8 mouse cellular contexts compared by ENCODE assay signal in genomic region chr1:152904469-152904868, GRCm38 (mm10). TPM values are rescaled to one million over a fixed set of nuclear protein-coding genes. Genes with fewer than 3 reads are reported as not detected.
DNase-seq lines count a peak whose midpoint lies in the region; ATAC-seq lines count a peak whose summit lies in the region.

No protein-coding gene starts in this region.

- H3K27me3 ChIP-seq in embryonic facial prominence, embryonic 11.5 days (ENCODE audit: control insufficient read depth, insufficient read depth, low read length) = no peaks in the 10 kb centered on the region
- H3K27me3 ChIP-seq in midbrain, embryonic 11.5 days (ENCODE audit: control insufficient read depth, insufficient read depth, low read length) = no peaks in the 10 kb centered on the region

- H3K4me3 ChIP-seq in embryonic facial prominence, embryonic 11.5 days (ENCODE audit: low read depth, low read length) = peak overlapping the region; percentile 18; the same call in 1 of the 2 replicates
- peak overlapping the region; percentile 19 for H3K4me3 ChIP-seq in midbrain, embryonic 11.5 days (ENCODE audit: low read depth, low read length)

- peak overlapping the region; percentile 57 for H3K4me2 ChIP-seq in embryonic facial prominence, embryonic 11.5 days (ENCODE audit: low read depth, low read length)
- H3K4me2 ChIP-seq in midbrain, embryonic 11.5 days = peak overlapping the region; percentile 99

- no peaks in the 10 kb centered on the region for H3K9me3 ChIP-seq in embryonic facial prominence, embryonic 11.5 days (replicated peaks; ENCODE audit: control insufficient read depth, low read length)
- H3K9me3 ChIP-seq in midbrain, embryonic 11.5 days (ENCODE audit: control insufficient read depth, low read length) = no peaks in the 10 kb centered on the region

- no peak overlapping the region for H3K9ac ChIP-seq in embryonic facial prominence, embryonic 11.5 days (replicated peaks; ENCODE audit: low read length)
- no peak overlapping the region for H3K9ac ChIP-seq in midbrain, embryonic 11.5 days (ENCODE audit: low read length)

- DNase-seq in adrenal gland, postnatal 25 days = peak; percentile 82
- peak; percentile 82 for DNase-seq in embryonic facial prominence, embryonic 11.5 days (ENCODE audit: low spot score)
- DNase-seq in heart, adult 11 months = peak; percentile 98
- DNase-seq in kidney, adult 11 months = peak; percentile 91
- peak; percentile 80 for DNase-seq in left cerebral cortex, postnatal 4 days
- DNase-seq in midbrain, embryonic 11.5 days (ENCODE audit: low spot score, missing footprints) = peak; percentile 95
- peak; percentile 74 for DNase-seq in right cerebral cortex, postnatal 4 days
- peak; percentile 81 for DNase-seq in yolk sac, embryonic 10.5 days (ENCODE audit: low spot score)

- no peaks in the 10 kb centered on the region for H3K36me3 ChIP-seq in embryonic facial prominence, embryonic 11.5 days (replicated peaks; ENCODE audit: control insufficient read depth, insufficient read depth, low read depth, low read length)
- H3K36me3 ChIP-seq in midbrain, embryonic 11.5 days (ENCODE audit: control insufficient read depth, insufficient read depth, low read length) = no peaks in the 10 kb centered on the region

- no peak overlapping the region for H3K27ac ChIP-seq in embryonic facial prominence, embryonic 11.5 days (replicated peaks; ENCODE audit: low read depth, low read length)
- H3K27ac ChIP-seq in midbrain, embryonic 11.5 days (ENCODE audit: low read depth, low read length) = no peak overlapping the region

- H3K4me1 ChIP-seq in embryonic facial prominence, embryonic 11.5 days (ENCODE audit: control insufficient read depth, insufficient read depth, low read length) = no peaks in the 10 kb centered on the region
- H3K4me1 ChIP-seq in midbrain, embryonic 11.5 days (ENCODE audit: control insufficient read depth, insufficient read depth, low read length) = peaks cover 10% of the 10 kb centered on the region

- intact Hi-C loops in left cerebral cortex, postnatal 4 days (cut with DNase I) = no loop called here

- no peak for ATAC-seq in embryonic facial prominence, embryonic 11.5 days (replicated peaks; ENCODE audit: insufficient number of reproducible peaks, low FRiP score, low TSS enrichment, low read depth)
- ATAC-seq in midbrain, embryonic 11.5 days (ENCODE audit: low FRiP score) = peak; percentile 23

- WGBS in embryonic facial prominence, embryonic 11.5 days = 2% methylated on average over 14 of the region's 14 CpGs
- WGBS in midbrain, embryonic 11.5 days = 1% methylated on average over 14 of the region's 14 CpGs

RNA-seq across cellular contexts. Expression of gene Smg7, which starts 2.0 kb away (rescaled TPM):
- 68.2 and 70.2 TPM in 2 replicates for total RNA-seq in adrenal gland, postnatal 25 days (2021)
- polyA plus RNA-seq in embryonic facial prominence, embryonic 11.5 days (2014; fragmentation: Nextera tagmentation; extraction: Ambion mirVana) = 42.8 and 44.6 TPM in 2 replicates
- total RNA-seq in left cerebral cortex, postnatal 4 days (2021) = 10 to 100 TPM; 80.8 to 84.8 TPM
- polyA plus RNA-seq in midbrain, embryonic 11.5 days (2014; fragmentation: Nextera tagmentation; extraction: Ambion mirVana) = 42.9 and 45.2 TPM in 2 replicates

RNA-seq across cellular contexts. Expression of gene Nmnat2, which starts 50.3 kb away (rescaled TPM):
- 0.76 and 1.2 TPM in 2 replicates for total RNA-seq in adrenal gland, postnatal 25 days (2021)
- 4.3 and 6.8 TPM in 2 replicates for polyA plus RNA-seq in embryonic facial prominence, embryonic 11.5 days (2014; fragmentation: Nextera tagmentation; extraction: Ambion mirVana)
- 100 to 1,000 TPM; 152 to 155 TPM for total RNA-seq in left cerebral cortex, postnatal 4 days (2021)
- 15.0 and 20.4 TPM in 2 replicates for polyA plus RNA-seq in midbrain, embryonic 11.5 days (2014; fragmentation: Nextera tagmentation; extraction: Ambion mirVana)

Comparison
In these comparisons a context has a peak if more than half of its experiments do, and no peak if none do; other contexts are left out.
1. RNA of gene Nmnat2, which starts 50.3 kb away (total RNA-seq): 152 to 155 TPM in left cerebral cortex, postnatal 4 days; 0.76 to 1.2 TPM in adrenal gland, postnatal 25 days; every median in the first group is over 10 times any median in the second.
2. Peak in every context shown above with its lines, with median percentiles within 50 percentile points of each other: DNase-seq.